Mouse (Mus musculus) cerebellum, adult 18-20 months (tissue): ENCODE results near the gene Myo19.

Experiments used
- DNase-seq, 2 experiments: peaks; one replicate each; pipeline ENCODE4 v3.0.0; 2021

Gene Myo19

DNA sequence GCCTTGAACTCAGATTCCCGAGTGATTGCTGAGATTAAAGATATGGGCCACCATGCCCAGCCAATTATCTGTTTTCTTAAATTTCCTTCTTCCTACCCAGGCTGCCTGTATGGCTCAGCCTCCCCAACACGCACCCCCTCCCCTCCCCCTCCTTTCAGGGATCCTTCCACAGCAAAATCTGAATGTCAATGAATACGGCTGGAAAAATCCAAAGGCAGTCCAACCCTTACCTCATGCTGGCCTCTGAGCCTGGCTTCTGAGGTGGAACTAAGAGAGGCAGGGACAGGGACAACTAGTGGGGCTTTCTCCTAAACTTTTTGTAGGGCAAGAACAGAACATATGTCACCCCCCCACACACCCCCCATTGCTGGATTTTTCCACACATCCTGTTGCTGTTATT is 68.2 kb downstream of the Myo19 start:
- DNase-seq = no peak

DNA sequence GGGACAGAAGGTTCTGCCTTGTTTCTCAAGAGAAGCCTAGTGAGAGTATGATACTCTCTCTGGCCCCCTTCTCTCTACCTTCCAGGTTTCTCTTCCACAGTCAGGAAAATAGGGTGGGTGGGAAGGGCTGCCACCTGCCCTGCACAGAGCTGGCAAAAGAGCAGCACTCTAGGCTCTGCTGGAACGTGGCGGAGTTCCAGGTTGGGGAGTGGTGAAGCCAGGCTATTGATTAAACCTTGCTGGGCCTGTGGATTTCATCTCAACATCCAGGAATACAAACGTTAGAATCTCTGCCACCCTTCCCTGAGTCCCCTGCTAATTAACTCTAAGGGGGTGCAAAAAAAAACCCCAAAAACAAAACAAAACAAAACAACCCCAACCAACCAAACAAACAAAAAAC is 68.6 kb downstream of the Myo19 start:
- DNase-seq = no peak

DNA sequence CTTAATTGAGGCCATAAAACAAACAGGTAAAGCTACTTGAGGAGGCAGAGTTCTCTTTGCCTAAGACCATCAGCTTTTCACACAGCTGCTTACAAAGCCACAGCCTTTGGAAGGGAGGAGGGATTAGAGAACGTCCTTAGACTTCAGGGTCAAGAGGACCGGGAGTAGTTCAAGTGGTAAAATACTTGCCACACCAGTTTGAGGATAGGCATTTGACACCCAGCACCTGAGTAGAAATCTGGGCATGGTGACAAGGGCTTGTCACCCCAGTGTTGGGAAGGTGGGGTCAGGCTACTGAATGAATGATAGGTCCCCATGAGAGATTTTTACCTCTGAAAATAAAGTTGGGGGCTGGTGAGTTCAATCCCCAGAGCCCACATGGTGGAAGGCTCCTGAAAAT is 72.7 kb downstream of the Myo19 start:
- DNase-seq = no peak

DNA sequence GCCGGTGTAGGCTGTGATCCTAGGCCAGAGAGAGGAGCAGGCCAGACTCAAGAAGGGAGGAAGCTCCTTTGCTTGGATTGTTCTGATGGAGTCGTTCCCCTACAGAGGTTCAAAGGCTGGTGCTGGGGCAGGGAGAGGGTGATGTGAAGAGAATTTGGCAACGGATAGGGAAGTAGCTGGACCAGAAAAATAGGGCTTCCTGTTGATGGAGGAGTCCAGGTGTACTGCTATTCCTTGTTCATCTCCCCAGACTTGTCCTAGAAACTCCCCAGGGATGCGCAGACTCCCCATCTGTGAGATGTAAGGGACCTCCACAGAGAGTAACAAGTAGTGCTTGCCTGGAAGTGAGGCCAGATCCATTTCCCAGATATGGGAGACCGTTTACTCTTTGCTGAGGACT is 76.5 kb downstream of the Myo19 start:
- DNase-seq = no peak

DNA sequence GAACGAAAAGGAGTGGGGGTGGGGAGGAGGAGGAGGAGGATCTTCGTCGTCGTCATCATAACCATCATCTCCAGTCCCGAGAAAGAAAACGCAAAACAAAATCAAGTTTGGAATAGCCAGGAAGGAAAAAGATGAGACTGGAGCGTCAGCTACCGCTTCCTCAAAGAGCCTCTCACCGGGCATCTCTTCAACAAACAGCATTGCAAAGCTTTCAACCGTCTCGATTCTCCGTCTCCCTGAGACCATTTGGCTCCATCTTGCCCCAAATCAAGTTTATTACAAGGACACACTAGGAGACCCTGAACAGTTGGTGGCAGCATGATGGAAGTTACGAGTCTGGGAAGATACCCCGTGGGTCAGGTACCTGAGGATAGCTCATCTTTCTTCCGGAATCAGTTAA is 77.2 kb downstream of the Myo19 start:
- DNase-seq = no peak

DNA sequence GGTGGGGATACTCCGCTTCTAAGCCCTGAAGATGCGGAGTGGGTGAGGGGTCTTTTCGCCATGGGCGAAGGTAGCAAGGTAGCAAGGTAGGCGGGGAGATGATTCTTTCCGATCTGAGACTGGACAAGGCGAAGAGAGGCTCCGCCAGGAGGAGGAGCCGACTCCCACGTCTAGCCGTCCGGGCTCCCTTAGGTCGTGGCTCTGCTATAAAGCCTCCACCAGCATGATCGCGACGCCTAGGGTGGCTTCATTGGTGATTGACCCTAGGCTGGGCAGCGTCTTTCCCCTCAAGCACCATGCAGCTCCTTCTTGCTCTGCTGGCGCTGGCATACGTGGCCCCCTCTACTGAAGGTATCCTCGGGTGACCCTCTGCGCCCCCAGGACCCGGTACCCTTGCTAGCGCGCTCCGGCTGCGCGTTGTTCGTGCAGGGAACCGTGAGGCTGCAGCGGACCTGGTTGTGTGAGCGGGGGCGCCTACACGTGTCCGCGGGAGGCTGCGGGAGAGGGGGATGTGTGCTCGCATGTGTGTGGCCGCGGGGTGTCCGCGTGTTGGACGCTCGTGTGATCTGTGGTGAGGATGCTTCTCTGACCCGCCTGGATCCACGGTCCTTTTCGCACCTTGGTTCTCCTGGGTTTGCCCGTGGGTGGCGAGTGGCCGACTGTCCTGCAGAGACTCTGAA is 77.8 kb downstream of the Myo19 start, which contains the start of gene Car4:
Gene Car4, plus strand, starts transcription at position 196 of the 680 bp plus-strand sequence.
- peak; percentile 81 to 82 for DNase-seq

DNA sequence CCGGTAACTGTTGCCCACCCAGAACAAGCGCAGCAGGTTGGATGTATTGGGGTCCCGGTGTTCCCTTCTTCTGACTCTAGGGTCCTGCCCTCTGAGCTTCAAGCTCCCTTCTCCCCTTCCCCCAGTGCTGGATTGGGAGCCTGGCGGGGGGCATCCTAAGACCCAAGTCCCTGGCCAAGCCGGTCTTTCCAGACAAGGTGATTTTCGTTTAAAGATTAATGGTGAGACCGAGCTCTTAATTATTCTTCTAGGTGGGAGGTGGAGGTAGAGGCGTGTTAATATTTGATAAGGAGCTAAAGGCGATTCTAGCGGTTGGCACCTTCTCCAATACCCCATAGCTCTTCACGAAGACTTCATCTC is 78.3 kb downstream of the Myo19 start:
- no peak for DNase-seq

DNA sequence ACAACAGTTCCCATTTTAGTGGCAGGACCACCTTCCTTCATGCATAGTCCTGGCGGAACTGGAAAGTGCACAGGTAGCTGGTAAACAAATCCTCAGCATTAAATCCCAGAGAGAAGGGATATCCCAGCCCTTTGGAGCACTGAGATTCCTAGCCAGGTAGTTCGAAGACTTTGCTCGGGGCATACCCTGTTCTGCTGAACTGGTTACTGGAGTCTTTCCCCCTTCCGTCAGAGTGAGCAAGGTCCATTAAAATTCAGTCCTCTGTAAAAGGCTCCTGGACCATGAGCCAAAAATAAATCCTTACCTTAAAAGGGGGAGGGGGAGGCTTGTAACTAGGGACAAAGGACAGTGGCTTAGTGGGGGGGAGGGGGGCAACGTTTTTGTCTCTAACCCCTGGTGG is 79.2 kb downstream of the Myo19 start:
- peak in 1 of 2 experiments; percentile 43 for DNase-seq

DNA sequence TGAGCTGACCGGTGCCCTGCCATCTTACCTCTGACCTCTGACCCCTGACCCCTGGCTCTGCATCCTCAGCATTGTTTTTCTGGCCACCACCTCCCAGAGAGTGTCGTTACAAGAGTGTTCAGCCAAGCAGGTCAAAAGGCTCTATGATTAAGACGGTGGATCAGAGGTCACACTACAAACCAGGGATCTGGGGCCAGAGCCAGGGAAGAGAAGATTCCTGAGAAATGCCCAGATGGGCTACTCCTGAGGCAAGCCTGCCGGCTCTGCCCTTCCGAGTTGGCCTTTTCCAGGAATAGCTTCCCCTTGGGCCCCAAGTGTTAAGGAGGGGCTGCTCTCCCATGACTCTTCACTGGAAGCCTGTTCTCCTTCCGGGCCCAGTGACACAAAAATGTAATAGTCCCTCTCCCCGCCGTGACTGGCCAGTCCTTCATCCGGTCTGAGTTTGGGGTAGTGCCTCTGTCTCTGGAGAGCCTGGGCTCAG is 79.8 kb downstream of the Myo19 start:
- peak; percentile 76 to 80 for DNase-seq

DNA sequence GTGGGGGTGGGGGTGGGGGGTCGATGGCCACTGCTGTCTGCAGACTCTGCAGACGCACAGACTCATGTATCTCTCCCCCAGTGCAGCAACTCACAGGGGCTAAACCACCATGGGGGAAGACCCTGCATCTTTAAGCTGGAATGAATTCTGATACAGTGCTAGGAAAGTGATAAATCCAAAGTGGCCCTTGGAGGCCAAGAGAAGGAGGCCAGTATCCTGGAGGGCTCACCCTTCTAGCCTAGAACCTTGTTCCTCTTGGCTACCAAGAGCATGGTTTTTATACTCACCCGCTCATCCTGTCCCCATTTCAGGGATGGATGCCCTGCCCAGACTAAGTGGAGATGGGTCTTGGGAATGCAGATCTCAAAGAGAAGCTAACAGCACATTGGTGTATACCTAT is 80.3 kb downstream of the Myo19 start:
- peak in 1 of 2 experiments; percentile 54 for DNase-seq

DNA sequence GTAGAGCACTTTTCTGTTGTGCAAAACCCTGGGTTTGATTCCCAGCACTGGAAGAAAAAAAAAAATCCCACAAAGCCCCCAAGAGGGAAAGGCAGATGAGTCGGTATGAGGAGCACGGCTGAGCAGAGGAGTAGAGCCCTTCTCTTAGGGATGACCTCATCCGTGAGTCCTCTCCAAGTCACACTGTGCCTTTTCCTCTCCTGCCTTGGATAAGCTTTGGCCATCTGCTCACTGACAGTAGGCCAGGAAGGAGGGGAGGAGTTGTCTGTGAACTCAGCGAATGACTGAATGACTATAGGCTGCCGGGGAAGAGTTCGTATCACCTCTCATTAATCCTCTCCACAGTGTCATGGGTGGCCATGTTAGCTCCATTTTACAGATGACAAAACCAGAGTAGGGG is 80.8 kb downstream of the Myo19 start:
- DNase-seq = peak; percentile 84 to 96
